Mouse (Mus musculus) liver, embryonic 13.5 days (tissue): Measurements from ENCODE around the gene Clec10a. TPM values are rescaled to one million over a fixed set of nuclear protein-coding genes. Genes with fewer than 3 reads are reported as not detected.

ENCODE experiments used
- ATAC-seq: fragments of 200-750 bp; cut with Nextera tagmentation; 2 replicates; pipeline ENCODE4 v1.8.0; 2017; ENCODE audit warnings: low read depth, mild to moderate bottlenecking, moderate number of reproducible peaks, moderate library complexity
- DNase-seq: peaks from one replicate; pipeline ENCODE4 v3.0.0; 2022
- H3K27ac ChIP-seq: fragments of 300-500 bp; sonication (generic); 2 replicates; pipeline ENCODE4 v1.5.1; 2015; ENCODE audit warnings: moderate library complexity, mild to moderate bottlenecking, inconsistent platforms
- H3K27me3 ChIP-seq: fragments of 300-500 bp; sonication (generic); 2 replicates; pipeline ENCODE4 v1.6.1; 2015; ENCODE audit warnings: mild to moderate bottlenecking, inconsistent platforms
- H3K36me3 ChIP-seq: fragments of 300-500 bp; sonication (generic); 2 replicates; pipeline ENCODE4 v1.6.1; 2015; ENCODE audit warnings: mild to moderate bottlenecking, inconsistent platforms
- H3K4me1 ChIP-seq: fragments of 300-500 bp; sonication (generic); replicated peaks from 2 replicates; pipeline ENCODE4 v1.6.1; 2015; ENCODE audit warnings: inconsistent platforms
- H3K4me2 ChIP-seq: fragments of 300-500 bp; sonication (generic); 2 replicates; pipeline ENCODE4 v1.6.1; 2015; ENCODE audit warnings: inconsistent platforms, mild to moderate bottlenecking, moderate library complexity
- H3K4me3 ChIP-seq: fragments of 300-500 bp; sonication (generic); replicated peaks from 2 replicates; pipeline ENCODE4 v1.5.1; 2015; ENCODE audit warnings: mild to moderate bottlenecking, inconsistent platforms
- H3K9ac ChIP-seq: fragments of 300-500 bp; sonication (generic); 2 replicates; pipeline ENCODE4 v1.6.1; 2015; ENCODE audit warnings: mild to moderate bottlenecking, inconsistent platforms
- H3K9me3 ChIP-seq: fragments of 300-500 bp; sonication (generic); replicated peaks from 2 replicates; pipeline ENCODE4 v1.6.1; 2016; ENCODE audit warnings: inconsistent platforms
- WGBS: fragments of 180-500 bp; shearing (Covaris S2); methylation state at CpG from one replicate; pipeline ENCODE4 v1.1.7; 2015; ENCODE audit not compliant: insufficient replicate concordance; 5-methylcytosine and 5-hydroxymethylcytosine counted together
- polyA plus RNA-seq: library from polyadenylated mRNA; unstranded; fragments of >200 nt; fragmentation: Nextera tagmentation; extraction: Ambion mirVana; gene quantifications from 2 replicates; pipeline ENCODE4 v1.2.1, GENCODE M21; 2015

Clec10a gene
- polyA plus RNA-seq, 1 experiment from 2014 or later = 0.32 TPM

DNA sequence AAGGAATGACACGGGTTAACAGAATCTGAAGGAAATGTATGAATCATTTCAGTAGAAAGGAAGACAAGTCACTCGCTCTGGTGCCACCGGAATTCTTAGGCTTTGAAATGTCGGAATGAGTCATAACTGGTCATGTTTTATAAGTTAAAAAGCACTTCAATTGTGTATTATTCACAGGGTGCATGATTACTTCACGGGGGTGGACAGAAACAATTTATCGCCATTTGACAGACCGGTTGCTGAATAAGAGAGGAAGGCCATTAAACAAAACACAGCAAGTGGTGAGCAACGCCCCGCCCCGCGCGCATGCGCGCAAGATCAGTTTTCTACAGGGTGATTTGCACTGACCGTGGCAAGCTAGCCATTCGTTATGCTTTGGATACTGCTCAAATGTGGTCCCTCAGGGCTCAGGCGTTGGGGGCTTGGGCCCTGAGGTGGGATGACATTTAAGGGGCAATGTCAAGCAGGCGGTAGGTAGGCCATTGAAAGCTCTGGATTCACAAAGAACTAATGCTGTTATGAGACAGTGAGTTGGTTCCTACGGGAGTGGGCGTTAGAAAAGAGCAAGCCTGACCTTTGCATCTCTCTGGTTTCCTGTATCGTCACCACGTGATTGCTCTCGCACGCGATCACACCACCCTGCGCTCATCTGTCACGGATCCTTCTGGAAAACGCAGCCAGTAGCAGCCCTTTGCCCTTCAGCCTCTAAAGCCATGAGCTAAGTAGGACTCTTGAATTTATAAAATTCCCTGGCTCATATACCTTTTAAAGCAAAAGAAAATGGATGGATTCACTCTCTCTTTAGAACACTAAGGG lies 33.5 kb downstream of the Clec10a start:
- Histone ChIP-seq H3K4me3 (no peak overlapping the region), H3K9me3 (no peaks in the 10 kb centered on the region), H3K27me3 (no peaks in the 10 kb centered on the region), H3K36me3 (no peaks in the 10 kb centered on the region), H3K4me2 (no peak overlapping the region), H3K4me1 (no peaks in the 10 kb centered on the region), H3K9ac (no peak overlapping the region), H3K27ac (no peak overlapping the region)
- ATAC-seq = no peak
- 78% methylated on average over 28 of the region's 28 CpGs for WGBS
- DNase-seq = no peak

DNA sequence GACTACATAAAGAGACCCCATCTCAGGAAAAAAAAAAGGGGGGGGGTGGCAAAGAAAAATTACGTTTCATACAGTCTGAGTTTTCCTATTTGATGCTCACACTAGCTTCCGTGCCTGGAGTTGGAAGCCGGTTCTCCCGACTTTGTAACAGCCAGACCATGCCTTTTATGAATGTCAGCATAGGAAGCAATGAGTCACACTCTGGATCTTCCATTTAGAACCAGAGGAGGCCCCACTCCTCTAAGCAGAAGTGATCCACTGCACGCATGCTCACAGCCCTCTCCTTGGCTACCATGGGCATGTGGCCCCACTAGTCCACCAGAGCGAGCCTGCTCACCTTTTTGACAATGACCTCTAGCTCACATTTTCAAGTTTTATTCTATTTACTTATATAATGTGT lies 35.2 kb downstream of the Clec10a start:
- no peaks in the 10 kb centered on the region for H3K36me3 ChIP-seq

DNA sequence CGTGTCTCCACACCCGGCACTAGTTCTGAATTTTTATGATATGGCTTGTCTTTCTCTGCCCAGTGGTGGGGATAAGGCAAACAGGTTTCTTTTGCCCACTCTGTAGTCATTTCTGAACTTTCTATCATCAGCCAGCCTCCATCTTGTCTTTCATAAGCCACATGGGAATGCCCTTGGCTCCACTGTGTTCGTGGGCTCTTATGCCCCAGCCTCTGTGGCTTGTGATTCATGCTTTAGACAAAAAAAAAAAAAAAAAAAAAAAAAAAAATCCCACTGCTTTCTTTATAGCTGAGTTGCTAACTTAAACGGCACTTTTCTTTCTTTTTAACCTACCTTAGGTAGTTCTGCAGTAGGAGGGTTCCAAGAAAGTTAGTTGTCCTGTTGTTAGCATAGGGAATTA lies 36.2 kb downstream of the Clec10a start:
- DNase-seq = no peak
- Histone ChIP-seq H3K27ac (no peak overlapping the region), H3K4me3 (no peak overlapping the region), H3K9ac (no peak overlapping the region), H3K4me2 (no peak overlapping the region), H3K36me3 (no peaks in the 10 kb centered on the region), H3K9me3 (no peaks in the 10 kb centered on the region), H3K27me3 (no peaks in the 10 kb centered on the region), H3K4me1 (no peaks in the 10 kb centered on the region)
- 61% methylated on average over 4 of the region's 4 CpGs for WGBS
- no peak for ATAC-seq

More for the DNA sequence above, 35.2 kb downstream of the Clec10a start:
- no peak for ATAC-seq
- no peaks in the 10 kb centered on the region for H3K4me1 ChIP-seq
- 65% methylated on average over 6 of the region's 6 CpGs for WGBS
- no peak for DNase-seq
- H3K27ac ChIP-seq = no peak overlapping the region
- no peaks in the 10 kb centered on the region for H3K27me3 ChIP-seq
- H3K4me2 ChIP-seq = no peak overlapping the region
- H3K4me3 ChIP-seq = no peak overlapping the region
- no peaks in the 10 kb centered on the region for H3K9me3 ChIP-seq
- no peak overlapping the region for H3K9ac ChIP-seq

DNA sequence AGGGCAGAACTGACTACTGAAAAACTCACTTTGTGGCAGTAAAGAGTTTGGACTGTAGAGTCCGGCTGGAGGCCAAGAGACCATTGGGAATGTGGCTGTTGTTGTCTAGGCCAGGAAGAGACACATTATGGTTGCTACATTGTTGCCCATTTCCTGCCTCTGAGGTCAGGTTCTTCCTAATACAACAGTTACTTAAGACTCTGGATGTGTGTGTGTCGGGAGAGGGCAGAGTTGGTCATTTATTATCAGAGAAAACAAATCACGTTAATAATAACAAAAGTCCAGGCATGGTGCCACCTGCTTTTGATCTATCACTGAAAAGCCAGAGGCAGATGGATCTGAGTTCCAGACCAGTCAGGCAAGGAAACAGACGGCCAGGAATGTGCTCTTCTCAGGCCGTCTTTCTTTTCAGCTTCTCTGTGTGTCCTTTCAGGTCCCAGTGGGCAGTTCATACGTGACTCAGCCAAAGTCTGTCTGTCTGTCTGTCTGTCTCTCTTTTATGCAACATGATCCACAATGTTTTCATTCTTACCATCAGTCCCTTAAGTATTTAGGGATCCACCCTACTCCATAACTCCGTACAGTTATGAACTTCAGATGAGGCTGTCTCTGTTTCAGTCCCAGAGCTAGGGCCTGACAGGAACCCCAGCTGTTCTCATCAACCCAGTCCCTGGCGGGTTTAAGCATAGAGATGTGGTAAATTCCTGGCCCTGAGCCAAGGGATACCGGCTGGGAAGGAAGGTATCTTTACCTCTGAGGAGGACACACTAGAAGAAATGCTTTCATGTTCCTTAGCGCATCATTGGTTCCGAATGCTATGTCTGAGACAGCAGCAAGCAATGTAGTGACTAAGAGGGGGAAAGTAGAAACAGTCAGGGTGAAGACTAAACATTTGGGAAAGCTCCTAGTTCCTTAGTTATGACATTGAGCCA lies 37.6 kb downstream of the Clec10a start:
- Histone ChIP-seq H3K4me1 (no peaks in the 10 kb centered on the region), H3K9me3 (no peaks in the 10 kb centered on the region), H3K27ac (no peak overlapping the region), H3K4me3 (no peak overlapping the region), H3K36me3 (no peaks in the 10 kb centered on the region), H3K27me3 (no peaks in the 10 kb centered on the region), H3K9ac (no peak overlapping the region), H3K4me2 (no peak overlapping the region)
- DNase-seq = no peak
- 57% methylated on average over 11 of the region's 11 CpGs for WGBS
- ATAC-seq = no peak

DNA sequence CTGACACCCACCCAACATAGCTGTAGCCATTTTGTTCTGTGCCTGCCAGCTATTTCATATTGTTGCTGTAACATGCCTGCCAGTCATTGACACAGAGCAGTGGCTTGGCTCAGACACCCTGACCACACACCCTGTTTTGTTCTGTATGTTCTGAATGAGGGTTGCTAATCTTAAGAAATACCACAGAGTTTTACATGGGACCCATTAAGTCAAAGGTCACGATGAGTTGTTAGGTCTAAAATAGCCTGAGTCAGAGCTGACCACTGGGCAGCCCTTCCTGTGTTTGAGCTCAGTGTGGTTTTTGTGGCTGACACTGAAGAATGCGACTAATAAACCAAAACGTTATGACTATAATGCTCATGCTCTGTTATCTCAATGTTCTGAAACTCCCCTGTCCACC lies 42.3 kb downstream of the Clec10a start:
- Histone ChIP-seq H3K27me3 (peaks cover 8% of the 10 kb centered on the region; the same call in 1 of the 2 replicates), H3K4me1 (no peaks in the 10 kb centered on the region), H3K27ac (no peak overlapping the region), H3K4me3 (no peak overlapping the region), H3K9ac (no peak overlapping the region), H3K4me2 (no peak overlapping the region), H3K36me3 (no peaks in the 10 kb centered on the region), H3K9me3 (no peaks in the 10 kb centered on the region)
- ATAC-seq = no peak
- no peak for DNase-seq
- WGBS = 32% methylated on average over 3 of the region's 3 CpGs

DNA sequence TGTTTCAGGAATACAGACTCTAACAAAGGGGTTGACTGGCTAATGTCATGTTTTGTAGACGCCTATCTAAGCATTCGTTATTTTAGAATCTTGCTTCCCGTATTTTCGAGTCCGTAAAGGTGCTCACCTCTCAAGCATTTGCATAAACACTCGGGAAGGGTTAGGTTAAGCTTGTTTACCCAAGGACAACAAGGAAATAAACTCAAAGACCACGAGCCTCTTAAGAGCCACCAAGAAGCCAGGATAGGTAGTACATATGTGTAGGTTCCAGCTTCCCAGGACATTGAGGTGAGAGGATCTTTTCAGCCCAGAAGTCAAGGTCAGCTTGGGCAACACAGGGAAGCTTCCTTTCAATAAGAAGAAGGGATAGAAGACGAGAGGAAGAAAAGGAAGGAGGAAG lies 43.1 kb downstream of the Clec10a start:
- DNase-seq (no peak), ATAC-seq (no peak)
- Histone ChIP-seq H3K36me3 (no peaks in the 10 kb centered on the region), H3K4me1 (no peaks in the 10 kb centered on the region), H3K9ac (no peak overlapping the region), H3K27me3 (peaks cover 8% of the 10 kb centered on the region; the same call in 1 of the 2 replicates), H3K9me3 (no peaks in the 10 kb centered on the region), H3K4me3 (no peak overlapping the region), H3K27ac (no peak overlapping the region), H3K4me2 (no peak overlapping the region)
- 67% methylated on average over 8 of the region's 8 CpGs for WGBS

DNA sequence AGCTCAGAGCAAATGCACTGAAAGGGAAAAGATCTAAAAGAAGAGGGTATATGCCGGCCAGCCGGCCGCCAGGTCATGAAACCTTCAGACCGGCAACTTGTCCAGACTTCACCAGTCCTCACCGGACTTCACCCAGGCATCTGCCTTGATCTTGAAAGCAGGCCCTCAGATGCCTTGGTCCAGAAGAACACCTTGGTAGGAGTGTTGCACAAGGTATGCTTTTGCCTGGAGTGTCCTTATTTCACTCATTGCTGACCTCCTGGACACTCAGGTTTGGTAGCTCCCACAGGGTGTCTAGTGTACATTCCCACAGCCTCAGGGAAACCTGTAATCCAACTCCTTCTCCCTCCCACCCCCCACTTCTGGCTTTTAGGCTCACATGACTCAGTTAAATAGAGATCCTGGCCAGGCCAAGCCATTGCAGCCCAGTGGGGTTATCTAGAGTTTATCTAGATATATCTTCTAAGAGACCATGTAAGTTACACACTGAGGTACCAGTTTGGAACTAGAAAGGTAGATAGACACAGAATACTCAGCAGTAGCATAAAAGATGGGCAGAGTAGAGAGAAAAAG lies 44.1 kb downstream of the Clec10a start:
- ATAC-seq (no peak), DNase-seq (no peak)
- H3K4me1 ChIP-seq = no peaks in the 10 kb centered on the region
- 71% methylated on average over 5 of the region's 5 CpGs for WGBS
- H3K27ac ChIP-seq = no peak overlapping the region
- H3K36me3 ChIP-seq = no peaks in the 10 kb centered on the region
- no peak overlapping the region for H3K4me2 ChIP-seq
- H3K27me3 ChIP-seq = peaks cover 8% of the 10 kb centered on the region; the same call in 1 of the 2 replicates
- H3K9ac ChIP-seq = no peak overlapping the region
- H3K9me3 ChIP-seq = no peaks in the 10 kb centered on the region
- H3K4me3 ChIP-seq = no peak overlapping the region

DNA sequence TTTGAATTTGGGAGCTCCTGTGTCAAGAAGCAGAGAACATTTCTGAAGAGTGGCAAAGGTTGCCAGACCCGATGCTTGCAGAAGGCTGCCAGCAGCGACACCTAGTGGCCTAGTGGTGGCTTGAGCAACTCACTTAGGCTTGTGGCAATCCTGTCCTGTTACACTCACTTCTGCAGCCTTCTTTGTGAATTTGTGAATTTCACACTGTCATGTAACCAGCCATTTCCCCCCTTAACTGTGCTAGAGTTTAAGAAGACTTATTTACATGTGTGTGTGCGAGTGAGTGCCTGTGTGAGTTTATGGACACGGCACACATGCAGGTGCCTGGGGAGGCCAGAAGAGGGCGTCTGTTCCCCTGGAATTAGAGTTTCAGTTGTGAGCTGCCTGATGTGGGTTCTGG lies 45.7 kb downstream of the Clec10a start:
- H3K9ac ChIP-seq = no peak overlapping the region
- WGBS = 37% methylated on average over 5 of the region's 5 CpGs
- no peaks in the 10 kb centered on the region for H3K4me1 ChIP-seq
- no peak overlapping the region for H3K27ac ChIP-seq
- DNase-seq (peak; percentile 69), ATAC-seq (no peak)
- H3K4me2 ChIP-seq = no peak overlapping the region
- H3K27me3 ChIP-seq = peaks cover 8% of the 10 kb centered on the region; the same call in 1 of the 2 replicates
- H3K9me3 ChIP-seq = no peaks in the 10 kb centered on the region
- no peak overlapping the region for H3K4me3 ChIP-seq
- H3K36me3 ChIP-seq = no peaks in the 10 kb centered on the region

DNA sequence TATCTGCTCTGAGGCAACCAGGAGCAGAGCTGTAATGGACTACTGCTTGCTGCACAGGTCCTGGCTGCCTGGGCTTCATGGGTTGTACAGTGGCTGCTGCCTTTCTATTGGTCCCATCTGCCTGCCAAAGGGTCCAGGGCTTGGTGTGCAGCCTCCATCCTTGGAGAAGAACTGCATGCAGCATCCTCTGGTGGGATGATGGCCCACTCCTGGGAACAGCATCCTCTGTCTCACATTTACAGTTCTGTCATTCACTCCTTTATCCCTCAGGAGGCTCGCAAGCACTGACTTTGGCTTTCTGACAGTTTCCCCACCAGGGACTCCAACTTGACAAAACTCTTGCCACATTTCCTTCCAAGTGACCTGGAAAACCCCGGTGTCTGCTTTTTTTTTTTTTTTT lies 50.8 kb downstream of the Clec10a start:
- Histone ChIP-seq H3K4me2 (no peak overlapping the region), H3K27ac (no peak overlapping the region), H3K4me1 (no peaks in the 10 kb centered on the region), H3K36me3 (no peaks in the 10 kb centered on the region), H3K27me3 (peaks cover 12% of the 10 kb centered on the region; the same call in 1 of the 2 replicates), H3K9ac (no peak overlapping the region), H3K9me3 (no peaks in the 10 kb centered on the region), H3K4me3 (no peak overlapping the region)
- DNase-seq (no peak), ATAC-seq (no peak)
- WGBS = 52% methylated on average over 2 of the region's 2 CpGs

DNA sequence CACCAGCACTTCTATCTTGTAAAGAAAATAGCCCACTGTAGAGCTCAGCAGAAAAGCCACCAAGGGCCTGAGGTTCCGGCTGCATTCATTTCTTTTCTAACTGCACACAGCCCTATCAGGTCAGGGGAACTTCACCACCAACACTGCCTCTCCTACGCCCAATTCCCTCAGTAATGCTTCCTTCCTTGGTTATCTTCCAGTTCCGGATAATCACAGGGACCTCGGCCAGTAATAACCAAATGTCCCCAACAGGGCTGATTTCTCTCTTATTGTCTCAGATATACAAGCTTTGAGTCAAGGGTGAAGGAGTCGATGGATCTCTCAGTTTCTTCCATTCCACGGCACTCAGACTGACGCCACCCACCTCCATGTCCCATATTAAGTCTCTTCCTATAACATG lies 51.3 kb downstream of the Clec10a start:
- DNase-seq (no peak), ATAC-seq (no peak)
- no peak overlapping the region for H3K9ac ChIP-seq
- no peaks in the 10 kb centered on the region for H3K4me1 ChIP-seq
- no peaks in the 10 kb centered on the region for H3K9me3 ChIP-seq
- H3K4me2 ChIP-seq = no peak overlapping the region
- H3K36me3 ChIP-seq = no peaks in the 10 kb centered on the region
- no peak overlapping the region for H3K27ac ChIP-seq
- H3K27me3 ChIP-seq = peaks cover 17% of the 10 kb centered on the region
- WGBS = 57% methylated on average over 7 of the region's 7 CpGs
- H3K4me3 ChIP-seq = no peak overlapping the region

DNA sequence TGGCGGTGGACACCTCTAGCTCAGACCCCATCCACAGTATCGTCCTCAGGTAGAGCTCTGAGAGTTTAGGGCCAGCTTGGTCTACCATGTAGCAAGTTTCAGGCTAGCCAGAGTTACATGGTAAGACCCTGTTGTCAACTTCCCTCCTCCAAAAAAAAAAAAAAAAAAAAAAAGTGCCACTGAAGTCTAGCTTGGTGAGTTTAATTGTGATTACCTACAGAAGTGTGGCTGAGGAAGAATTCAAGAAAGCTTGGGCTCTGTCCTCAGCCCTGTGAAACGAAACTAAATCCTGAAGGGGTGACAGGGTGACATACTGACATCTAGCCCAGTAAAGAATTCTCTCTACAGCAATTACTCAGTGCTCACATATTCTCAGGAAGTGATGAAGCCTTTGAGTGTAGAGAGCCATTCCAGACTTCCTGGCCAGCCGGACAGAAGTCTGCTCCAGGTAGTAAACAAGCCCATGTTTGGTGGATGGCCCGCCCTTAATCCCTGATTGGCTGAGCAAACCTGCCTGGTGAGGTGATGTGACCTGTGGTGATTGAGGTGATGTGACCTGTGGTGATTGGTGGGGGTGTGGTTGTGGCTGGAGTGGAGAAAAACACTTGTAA lies 52.9 kb downstream of the Clec10a start:
- Histone ChIP-seq H3K4me2 (no peak overlapping the region), H3K36me3 (no peaks in the 10 kb centered on the region), H3K4me3 (no peak overlapping the region), H3K27ac (no peak overlapping the region), H3K4me1 (peaks cover 3% of the 10 kb centered on the region), H3K9me3 (no peaks in the 10 kb centered on the region), H3K27me3 (peaks cover 33% of the 10 kb centered on the region), H3K9ac (no peak overlapping the region)
- ATAC-seq = no peak
- 56% methylated on average over 5 of the region's 5 CpGs for WGBS
- DNase-seq = no peak
